Mouse (Mus musculus) liver, embryonic 12.5 days (tissue): ENCODE results near the gene Ikzf2. TPM values are rescaled to one million over a fixed set of nuclear protein-coding genes. Genes with fewer than 3 reads are reported as not detected.
A peak's percentile ranks its signal among the peaks of the same experiment; 100 is the strongest.

ENCODE experiments used
- ATAC-seq: fragments of 200-750 bp; cut with Nextera tagmentation; 2 replicates; pipeline ENCODE4 v1.8.0; 2017; ENCODE audit warnings: moderate number of reproducible peaks, mild to moderate bottlenecking, moderate library complexity
- H3K27ac ChIP-seq: fragments of 300-500 bp; sonication (generic); 2 replicates; pipeline ENCODE4 v1.5.1; 2016; ENCODE audit warnings: mild to moderate bottlenecking
- H3K27me3 ChIP-seq: fragments of 300-500 bp; sonication (generic); replicated peaks from 2 replicates; pipeline ENCODE4 v1.6.1; 2016; ENCODE audit warnings: mild to moderate bottlenecking, moderate library complexity
- H3K36me3 ChIP-seq: fragments of 300-500 bp; sonication (generic); 2 replicates; pipeline ENCODE4 v1.6.1; 2016; ENCODE audit warnings: mild to moderate bottlenecking, moderate library complexity
- H3K4me1 ChIP-seq: fragments of 300-500 bp; sonication (generic); 2 replicates; pipeline ENCODE4 v1.6.1; 2016
- H3K4me2 ChIP-seq: fragments of 300-500 bp; sonication (generic); 2 replicates; pipeline ENCODE4 v1.6.1; 2016; ENCODE audit warnings: mild to moderate bottlenecking, moderate library complexity
- H3K4me3 ChIP-seq: fragments of 300-500 bp; sonication (generic); 2 replicates; pipeline ENCODE4 v1.5.1; 2016; ENCODE audit warnings: mild to moderate bottlenecking, moderate library complexity
- H3K9ac ChIP-seq: fragments of 300-500 bp; sonication (generic); 2 replicates; pipeline ENCODE4 v1.6.1; 2016; ENCODE audit warnings: mild to moderate bottlenecking, moderate library complexity
- H3K9me3 ChIP-seq: fragments of 300-500 bp; sonication (generic); replicated peaks from 2 replicates; pipeline ENCODE4 v1.6.1; 2016; ENCODE audit warnings: mild to moderate bottlenecking, moderate library complexity
- WGBS: fragments of 180-500 bp; shearing (Covaris S2); methylation state at CpG from one replicate; pipeline ENCODE4 v1.1.7; 2016; ENCODE audit not compliant: insufficient replicate concordance; 5-methylcytosine and 5-hydroxymethylcytosine counted together
- polyA plus RNA-seq: library from polyadenylated mRNA; unstranded; fragments of >200 nt; fragmentation: Nextera tagmentation; extraction: Ambion mirVana; gene quantifications from 2 replicates; pipeline ENCODE4 v1.2.1, GENCODE M21; 2016

Ikzf2 gene
- polyA plus RNA-seq, 1 experiment from 2014 or later: 1.6 TPM

DNA sequence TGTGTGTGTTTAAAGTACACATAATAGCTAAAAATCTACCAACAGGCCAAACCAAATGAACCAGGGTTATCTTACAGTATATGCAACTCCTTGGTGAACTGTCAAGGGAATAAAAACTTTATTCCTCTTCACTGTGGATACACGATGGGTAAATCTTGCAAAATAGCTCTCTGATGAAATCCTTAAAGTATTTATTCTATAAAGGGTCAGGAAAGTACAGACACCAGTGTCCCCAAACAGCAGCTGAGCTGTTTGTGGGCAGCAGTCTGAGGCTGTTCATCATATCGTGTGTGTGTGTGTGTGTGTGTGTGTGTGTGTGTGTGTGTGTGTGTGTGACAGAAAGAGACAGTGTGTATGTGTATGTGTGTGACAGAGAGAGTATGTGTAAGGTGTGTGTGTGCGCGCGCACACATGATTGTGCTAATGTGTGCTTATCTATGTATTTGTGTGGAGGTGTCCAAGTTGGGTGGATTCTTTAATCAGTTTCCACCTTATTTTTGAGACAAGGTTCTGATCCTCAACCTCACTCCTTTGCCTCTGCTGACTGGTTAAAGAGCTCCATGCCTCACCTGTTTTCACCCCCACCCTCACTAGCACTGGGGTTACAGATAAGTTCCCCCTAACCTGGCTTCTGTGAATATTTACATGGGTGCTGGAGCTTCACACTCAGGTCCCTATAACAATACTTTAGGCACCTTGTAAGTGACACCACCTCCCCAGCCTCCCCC is 102.9 kb downstream of the Ikzf2 start:
- Histone ChIP-seq H3K27me3 (no peaks in the 10 kb centered on the region), H3K9ac (no peak overlapping the region), H3K27ac (no peak overlapping the region), H3K4me2 (no peak overlapping the region), H3K4me3 (no peak overlapping the region), H3K9me3 (no peaks in the 10 kb centered on the region), H3K36me3 (no peaks in the 10 kb centered on the region), H3K4me1 (peaks cover 10% of the 10 kb centered on the region)
- ATAC-seq: peak; percentile 68
- 65% methylated on average over 5 of the region's 5 CpGs for WGBS

DNA sequence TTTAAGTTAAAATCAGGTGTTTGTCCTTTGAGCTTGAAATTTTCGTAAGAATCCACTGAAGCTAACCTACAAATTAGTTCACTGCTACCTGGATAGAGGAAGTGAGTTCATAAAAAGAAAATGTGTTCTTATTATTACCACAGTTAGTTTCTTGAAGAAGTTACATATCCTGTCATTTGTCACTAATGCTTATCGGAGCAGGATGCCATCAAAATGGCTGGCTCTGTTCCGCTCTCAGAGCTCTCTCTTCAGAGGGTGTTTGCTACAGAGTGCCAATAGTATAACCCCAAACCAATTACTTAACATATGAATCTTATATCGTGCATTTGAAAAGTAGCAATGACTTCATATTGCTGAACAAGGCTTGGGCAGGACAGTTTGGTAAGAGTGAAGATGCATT is 108.1 kb downstream of the Ikzf2 start:
- WGBS: 83% methylated on average over 4 of the region's 4 CpGs
- Histone ChIP-seq H3K27ac (no peak overlapping the region), H3K36me3 (no peaks in the 10 kb centered on the region), H3K27me3 (no peaks in the 10 kb centered on the region), H3K4me1 (peaks cover 2% of the 10 kb centered on the region), H3K4me3 (no peak overlapping the region), H3K4me2 (no peak overlapping the region), H3K9me3 (no peaks in the 10 kb centered on the region), H3K9ac (no peak overlapping the region)
- ATAC-seq: no peak

DNA sequence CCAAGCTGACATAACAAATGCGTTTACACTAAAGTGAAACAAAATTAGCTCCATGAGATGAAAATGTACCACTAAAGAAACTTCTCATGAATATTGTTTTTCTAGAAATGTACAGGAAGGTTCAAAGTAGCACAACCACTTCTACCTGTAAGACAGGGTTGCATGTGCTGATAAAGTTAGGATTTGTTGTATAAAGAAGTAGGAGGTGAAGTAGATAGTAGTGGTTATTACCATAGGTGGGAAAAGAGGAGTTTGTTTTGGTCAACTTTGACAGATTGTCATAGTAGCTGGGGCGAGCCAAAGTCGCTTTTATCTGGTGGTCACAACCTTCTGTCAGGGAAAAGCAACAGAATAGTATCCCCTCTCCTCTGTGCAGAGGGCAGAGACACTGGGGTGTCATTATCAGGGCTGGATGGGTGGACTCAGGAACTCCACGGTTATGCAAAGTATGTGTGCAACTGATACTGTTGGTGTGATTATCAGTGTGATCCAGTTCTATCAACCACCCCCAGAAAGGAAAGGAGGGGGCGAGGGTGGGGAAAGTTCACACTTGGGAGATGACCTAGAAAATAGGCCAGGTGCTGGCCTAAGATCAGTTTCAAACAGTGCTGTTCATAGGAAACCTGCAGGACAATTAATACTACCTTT is 127.5 kb downstream of the Ikzf2 start:
- peak overlapping the region; percentile 35; the same call in 1 of the 2 replicates for H3K9ac ChIP-seq
- H3K27me3 ChIP-seq: no peaks in the 10 kb centered on the region
- ATAC-seq: peak; percentile 100
- peaks cover 39% of the 10 kb centered on the region for H3K4me1 ChIP-seq
- WGBS: 27% methylated on average over 5 of the region's 5 CpGs
- peak overlapping the region; percentile 48 for H3K4me2 ChIP-seq
- H3K27ac ChIP-seq: peak overlapping the region; percentile 85
- H3K4me3 ChIP-seq: no peak overlapping the region
- no peaks in the 10 kb centered on the region for H3K36me3 ChIP-seq
- H3K9me3 ChIP-seq: no peaks in the 10 kb centered on the region

DNA sequence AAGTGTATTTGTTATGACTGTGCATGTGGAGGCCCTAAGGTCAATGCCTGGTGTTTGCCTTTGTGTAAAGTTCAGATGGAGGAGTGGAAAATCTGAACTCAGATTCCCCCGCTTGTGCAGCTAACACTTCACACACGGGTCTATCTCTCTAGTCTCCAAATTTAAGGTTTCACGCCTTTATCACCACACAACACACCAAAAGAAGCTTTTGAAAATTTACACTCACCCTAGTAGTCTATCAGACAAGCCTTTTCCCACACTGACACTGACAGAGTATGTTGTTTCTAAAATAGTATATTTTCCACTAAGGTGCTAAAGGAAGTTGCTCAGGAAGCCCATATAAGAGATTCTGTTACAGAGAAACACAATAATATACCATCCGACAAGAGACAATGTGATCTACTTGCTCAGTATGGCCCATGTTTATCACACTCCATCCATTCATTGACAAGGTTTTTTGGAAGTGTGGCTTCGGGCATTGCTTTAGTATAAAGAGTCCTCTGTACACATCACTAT is 131.4 kb downstream of the Ikzf2 start:
- no peak for ATAC-seq
- Histone ChIP-seq H3K4me1 (peaks cover 32% of the 10 kb centered on the region), H3K27ac (no peak overlapping the region), H3K9me3 (no peaks in the 10 kb centered on the region), H3K27me3 (no peaks in the 10 kb centered on the region), H3K4me2 (no peak overlapping the region), H3K4me3 (no peak overlapping the region), H3K9ac (no peak overlapping the region), H3K36me3 (no peaks in the 10 kb centered on the region)
- 62% methylated on average over 5 of the region's 5 CpGs for WGBS

DNA sequence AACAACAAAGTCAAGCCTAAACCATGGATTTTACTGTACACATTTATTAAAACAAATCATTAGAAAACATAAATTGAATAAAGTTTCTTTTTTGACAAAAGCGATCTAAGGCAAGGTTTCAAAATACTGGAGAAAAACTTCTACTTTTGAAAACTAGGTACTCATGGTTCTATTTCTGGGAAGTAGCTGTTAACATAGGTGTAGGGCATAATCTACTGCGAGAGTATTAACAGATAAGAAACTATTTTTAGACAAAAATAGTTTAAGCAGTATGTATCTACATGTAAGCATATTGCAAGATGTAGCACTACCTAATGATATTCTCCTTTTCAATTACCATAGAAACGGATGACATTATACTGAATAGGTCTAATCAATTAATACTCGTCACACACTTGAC is 137.1 kb downstream of the Ikzf2 start:
- WGBS: 68% methylated on average over 4 of the region's 4 CpGs
- Histone ChIP-seq H3K27me3 (no peaks in the 10 kb centered on the region), H3K9me3 (no peaks in the 10 kb centered on the region), H3K4me2 (no peak overlapping the region), H3K4me3 (no peak overlapping the region), H3K4me1 (peaks cover 39% of the 10 kb centered on the region), H3K36me3 (no peaks in the 10 kb centered on the region), H3K27ac (no peak overlapping the region), H3K9ac (no peak overlapping the region)
- ATAC-seq: no peak

DNA sequence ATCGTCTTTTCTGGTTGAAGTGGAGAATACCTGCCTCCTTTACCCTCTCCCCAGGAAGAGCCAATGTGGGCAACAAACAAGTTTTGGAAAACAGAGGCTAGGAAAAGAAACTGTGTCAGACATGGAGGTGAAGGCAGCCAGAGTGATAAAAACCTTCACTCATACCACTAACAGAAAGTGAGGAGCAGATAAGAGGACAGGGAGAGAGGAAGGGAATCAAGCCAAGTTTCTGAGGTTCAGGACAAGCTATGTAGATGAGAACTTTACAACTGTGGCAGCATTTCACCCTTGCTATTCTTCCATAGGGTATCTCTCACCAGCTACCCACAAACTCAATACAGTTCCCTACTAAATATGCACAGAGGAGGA is 141.2 kb downstream of the Ikzf2 start:
- no peak overlapping the region for H3K9ac ChIP-seq
- H3K4me1 ChIP-seq: peaks cover 71% of the 10 kb centered on the region
- peak overlapping the region; percentile 40 for H3K4me2 ChIP-seq
- H3K36me3 ChIP-seq: no peaks in the 10 kb centered on the region
- H3K4me3 ChIP-seq: no peak overlapping the region
- ATAC-seq: peak; percentile 60
- no peaks in the 10 kb centered on the region for H3K27me3 ChIP-seq
- H3K9me3 ChIP-seq: no peaks in the 10 kb centered on the region
- H3K27ac ChIP-seq: peak overlapping the region; percentile 78
- 80% methylated on average over 1 of the region's 1 CpGs for WGBS

DNA sequence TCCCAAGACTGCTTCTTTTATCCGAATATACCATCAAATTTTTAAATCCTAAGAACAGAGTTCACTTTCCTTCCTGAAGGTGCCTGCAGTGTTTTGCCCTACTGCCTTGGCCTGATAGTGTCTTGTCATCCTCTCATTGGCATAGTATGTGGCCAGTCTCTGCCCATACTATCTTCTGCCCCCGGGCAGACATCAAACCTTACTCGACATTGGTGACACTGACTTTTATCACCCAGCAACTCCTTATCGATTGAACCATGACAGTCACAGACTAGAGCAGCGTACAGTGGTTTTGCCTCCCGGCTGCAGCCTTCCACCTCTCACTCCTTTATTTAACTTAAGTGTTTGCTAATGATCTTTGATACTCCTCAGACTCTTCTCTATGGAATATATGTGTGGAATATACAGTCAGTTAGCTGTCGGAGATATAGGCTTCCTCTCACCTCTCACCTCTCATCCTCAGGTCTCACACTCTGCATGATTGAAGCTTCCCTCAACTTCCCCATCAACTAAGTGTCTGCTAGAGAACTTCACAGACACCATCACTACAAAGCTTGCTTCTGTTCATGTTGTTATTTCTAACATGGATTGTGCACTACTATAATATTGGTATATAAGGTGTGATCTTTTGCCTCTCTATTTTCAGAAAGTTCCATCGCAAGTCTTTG is 141.7 kb downstream of the Ikzf2 start:
- H3K27me3 ChIP-seq: no peaks in the 10 kb centered on the region
- 36% methylated on average over 8 of the region's 8 CpGs for WGBS
- 0 out of 2 replicates have a peak overlapping the region, but pooled peaks have one; percentile 0 for H3K9ac ChIP-seq
- H3K9me3 ChIP-seq: no peaks in the 10 kb centered on the region
- peak; percentile 85 for ATAC-seq
- peaks cover 71% of the 10 kb centered on the region for H3K4me1 ChIP-seq
- peak overlapping the region; percentile 40 for H3K4me2 ChIP-seq
- no peaks in the 10 kb centered on the region for H3K36me3 ChIP-seq
- peak overlapping the region; percentile 78 for H3K27ac ChIP-seq
- H3K4me3 ChIP-seq: no peak overlapping the region

DNA sequence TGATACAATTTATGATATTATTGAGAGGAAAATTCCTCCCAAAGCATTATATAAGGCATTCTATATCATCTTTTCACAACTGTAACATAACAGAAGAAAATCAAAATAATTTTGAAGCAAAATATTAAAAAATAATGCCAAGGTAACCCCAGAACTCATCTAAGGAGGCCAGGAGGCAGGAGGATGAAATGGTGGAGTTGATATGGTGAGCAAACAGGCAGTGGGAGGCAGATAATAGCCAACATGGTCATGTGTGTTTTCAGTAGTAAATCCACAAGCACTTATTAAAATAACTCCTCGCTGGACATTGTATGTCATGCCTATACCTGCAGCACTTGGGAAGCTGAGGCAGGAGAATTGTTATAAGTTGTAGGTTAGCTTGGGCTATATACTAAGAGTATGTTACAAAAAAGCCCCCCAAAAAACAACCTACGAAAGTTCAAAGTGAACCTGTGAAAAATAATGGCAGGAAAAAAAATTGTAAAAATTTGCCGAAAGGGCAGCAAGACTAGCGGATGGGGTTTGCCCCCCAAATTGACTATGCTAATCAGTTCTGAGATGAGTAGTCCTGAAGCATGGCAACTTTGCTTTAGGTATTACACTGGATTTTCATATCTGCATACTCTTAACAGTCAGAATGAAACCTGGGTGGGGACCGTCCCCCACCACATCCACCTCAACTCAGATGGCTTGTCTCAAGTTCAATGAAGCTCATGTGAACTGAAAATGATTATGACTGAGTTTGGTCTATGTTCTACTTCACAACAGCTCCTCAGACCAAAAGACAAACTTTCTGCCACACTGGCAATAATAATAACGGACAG is 143.1 kb downstream of the Ikzf2 start:
- Histone ChIP-seq H3K9me3 (no peaks in the 10 kb centered on the region), H3K9ac (no peak overlapping the region), H3K4me1 (peaks cover 62% of the 10 kb centered on the region), H3K36me3 (no peaks in the 10 kb centered on the region), H3K4me2 (peak overlapping the region; percentile 12; the same call in 1 of the 2 replicates), H3K4me3 (no peak overlapping the region), H3K27me3 (no peaks in the 10 kb centered on the region), H3K27ac (peak overlapping the region; percentile 58)
- peak; percentile 37; the same call in 1 of the 2 replicates for ATAC-seq
- 79% methylated on average over 6 of the region's 6 CpGs for WGBS

DNA sequence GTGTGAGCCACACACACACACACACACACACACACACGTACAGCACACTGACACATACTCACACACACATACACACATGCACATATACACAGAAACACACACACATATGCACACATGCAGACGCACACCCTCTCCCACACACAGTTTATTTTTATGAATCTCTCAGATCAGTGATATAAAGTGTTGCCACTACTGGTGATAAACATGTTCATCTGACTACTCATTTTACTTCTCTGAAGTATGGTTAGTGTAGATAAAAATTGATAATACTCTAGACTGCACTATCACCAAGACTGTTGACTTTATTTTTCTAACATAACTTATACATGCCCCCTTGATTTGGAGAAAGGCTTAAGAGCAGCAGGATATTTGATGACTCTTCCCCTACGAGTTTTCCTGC is 144.5 kb downstream of the Ikzf2 start:
- peaks cover 51% of the 10 kb centered on the region for H3K4me1 ChIP-seq
- 0 out of 2 replicates have a peak overlapping the region, but pooled peaks have one; percentile 6 for H3K4me2 ChIP-seq
- no peak overlapping the region for H3K9ac ChIP-seq
- H3K36me3 ChIP-seq: no peaks in the 10 kb centered on the region
- WGBS: 50% methylated on average over 3 of the region's 3 CpGs
- H3K27me3 ChIP-seq: no peaks in the 10 kb centered on the region
- ATAC-seq: peak; percentile 76
- H3K27ac ChIP-seq: peak overlapping the region; percentile 50
- no peaks in the 10 kb centered on the region for H3K9me3 ChIP-seq
- H3K4me3 ChIP-seq: no peak overlapping the region

DNA sequence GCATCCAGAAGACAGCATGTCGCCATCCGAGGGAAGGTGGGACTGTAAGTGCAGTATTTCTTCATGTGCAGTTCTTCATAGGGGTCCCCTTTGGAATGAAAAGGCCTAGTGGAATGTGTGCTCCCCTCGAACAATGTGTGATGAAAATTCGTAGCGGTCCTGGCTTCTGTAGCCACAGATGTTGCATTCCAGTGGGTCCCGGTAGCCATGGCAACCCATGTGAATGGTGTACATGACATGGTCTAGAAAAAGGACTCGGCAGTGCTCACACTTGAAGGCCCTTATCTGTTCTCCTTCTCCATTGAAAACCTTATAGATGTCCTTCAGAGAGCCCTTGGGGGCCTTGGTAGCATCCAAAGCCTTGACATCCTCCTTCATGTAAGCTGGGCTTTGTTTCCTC is 148.4 kb downstream of the Ikzf2 start:
- Histone ChIP-seq H3K4me1 (peaks cover 19% of the 10 kb centered on the region), H3K9me3 (no peaks in the 10 kb centered on the region), H3K36me3 (no peaks in the 10 kb centered on the region), H3K27me3 (no peaks in the 10 kb centered on the region), H3K27ac (no peak overlapping the region), H3K4me2 (no peak overlapping the region), H3K4me3 (no peak overlapping the region), H3K9ac (no peak overlapping the region)
- ATAC-seq: no peak
- 85% methylated on average over 7 of the region's 7 CpGs for WGBS

DNA sequence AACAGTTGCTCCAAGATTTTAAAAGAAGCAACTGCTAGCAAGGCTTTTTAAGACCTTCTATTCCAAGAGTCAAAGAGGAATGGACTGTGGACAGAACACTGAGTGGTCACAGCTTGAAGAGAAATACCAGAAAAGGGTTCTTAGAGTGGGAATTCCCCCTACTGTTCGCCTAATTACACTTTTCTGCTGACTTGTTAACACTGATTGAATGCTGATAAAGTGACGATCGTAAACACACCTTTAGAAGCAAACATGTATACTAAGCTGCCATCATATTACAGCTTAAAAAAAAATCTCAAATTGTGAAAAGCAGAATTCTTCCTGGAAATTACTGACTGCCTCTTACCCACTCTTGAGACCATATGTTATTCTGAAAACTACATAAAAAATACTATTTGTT is 149.4 kb downstream of the Ikzf2 start:
- Histone ChIP-seq H3K4me1 (peaks cover 9% of the 10 kb centered on the region), H3K9ac (no peak overlapping the region), H3K4me2 (no peak overlapping the region), H3K4me3 (no peak overlapping the region), H3K27me3 (no peaks in the 10 kb centered on the region), H3K36me3 (no peaks in the 10 kb centered on the region), H3K27ac (no peak overlapping the region), H3K9me3 (no peaks in the 10 kb centered on the region)
- WGBS: 62% methylated on average over 3 of the region's 3 CpGs
- no peak for ATAC-seq
